Mouse (Mus musculus) small intestine, adult 2 months (tissue): ENCODE results near the gene Tal1. TPM values are rescaled to one million over a fixed set of nuclear protein-coding genes. Genes with fewer than 3 reads are reported as not detected.

Source experiments
- H3K27ac ChIP-seq: fragments of 200-500 bp; 2 replicates; pipeline ENCODE4 v1.5.1; 2012; ENCODE audit warnings: low read depth, low read length, control low read depth, inconsistent platforms; ENCODE audit not compliant: insufficient read depth
- H3K27me3 ChIP-seq: fragments of 200-500 bp; 2 replicates; pipeline ENCODE4 v1.6.1; 2012; ENCODE audit warnings: mild to moderate bottlenecking, moderate library complexity, low read length, inconsistent platforms; ENCODE audit not compliant: control insufficient read depth, insufficient read depth
- H3K36me3 ChIP-seq: fragments of 200-500 bp; 2 replicates; pipeline ENCODE4 v1.6.1; 2012; ENCODE audit warnings: mild to moderate bottlenecking, low read length, control low read depth, inconsistent platforms; ENCODE audit not compliant: control insufficient read depth, insufficient read depth
- H3K4me1 ChIP-seq: fragments of 200-500 bp; 2 replicates; pipeline ENCODE4 v1.6.1; 2012; ENCODE audit warnings: low read length, inconsistent platforms, mixed read lengths; ENCODE audit not compliant: control insufficient read depth, insufficient read depth, insufficient read length
- H3K4me3 ChIP-seq: fragments of 200-500 bp; 2 replicates; pipeline ENCODE4 v1.5.1; 2012; ENCODE audit warnings: low read depth, mild to moderate bottlenecking, control low read depth, inconsistent platforms, low read length, moderate library complexity
- CTCF ChIP-seq: fragments of 200-500 bp; IDR thresholded peaks from 2 replicates; pipeline ENCODE4 v1.5.1; 2012; ENCODE audit warnings: low read depth, mild to moderate bottlenecking, control low read depth, inconsistent platforms, low read length, moderate library complexity, mixed read lengths; ENCODE audit not compliant: insufficient replicate concordance, insufficient read length; ENCODE audit errors: extremely low read depth
- POLR2A ChIP-seq: fragments of 200-500 bp; IDR thresholded peaks from 2 replicates; pipeline ENCODE4 v1.6.1; 2012; ENCODE audit warnings: low read depth, mild to moderate bottlenecking, control low read depth, inconsistent platforms, low read length, moderate library complexity
- WGBS: fragments of 180-500 bp; shearing (Covaris S2); methylation state at CpG from one replicate; pipeline ENCODE4 v1.1.7; 2018; 5-methylcytosine and 5-hydroxymethylcytosine counted together
- polyA plus RNA-seq: library from polyadenylated mRNA; depleted of rRNA; stranded (reverse); fragments of >200 nt; gene quantifications from 2 replicates; pipeline ENCODE4 v1.2.3, GENCODE M21; 2012

Tal1 gene
- polyA plus RNA-seq, 1 experiment, result 1.8 TPM

DNA sequence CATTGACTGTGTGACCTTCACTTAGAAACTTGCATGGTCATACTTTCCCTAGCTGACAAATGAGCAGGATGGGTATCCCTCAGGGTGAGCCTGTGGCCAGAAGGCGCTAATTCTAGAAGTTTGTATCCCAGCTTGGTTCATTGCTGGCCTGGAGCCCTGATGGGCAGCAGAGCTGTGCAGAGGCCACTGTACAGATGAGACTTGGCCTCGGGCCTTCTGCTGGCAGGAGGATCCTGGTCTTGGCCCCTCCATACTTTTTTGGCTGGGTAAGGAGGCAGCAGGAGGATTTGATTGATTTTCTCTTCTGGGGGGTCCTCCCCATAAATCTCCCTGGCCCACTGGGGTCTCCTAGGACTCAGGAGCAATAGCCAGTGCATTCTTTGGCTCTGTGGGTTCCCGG, 26.8 kb downstream of the Tal1 start:
- no peak for TF ChIP-seq CTCF
- TF ChIP-seq POLR2A, result no peak
- Histone ChIP-seq H3K36me3 (no peaks in the 10 kb centered on the region), H3K27me3 (no peaks in the 10 kb centered on the region), H3K4me1 (no peaks in the 10 kb centered on the region), H3K4me3 (no peak overlapping the region), H3K27ac (no peak overlapping the region)
- WGBS, result 85% methylated on average over 3 of the region's 3 CpGs

DNA sequence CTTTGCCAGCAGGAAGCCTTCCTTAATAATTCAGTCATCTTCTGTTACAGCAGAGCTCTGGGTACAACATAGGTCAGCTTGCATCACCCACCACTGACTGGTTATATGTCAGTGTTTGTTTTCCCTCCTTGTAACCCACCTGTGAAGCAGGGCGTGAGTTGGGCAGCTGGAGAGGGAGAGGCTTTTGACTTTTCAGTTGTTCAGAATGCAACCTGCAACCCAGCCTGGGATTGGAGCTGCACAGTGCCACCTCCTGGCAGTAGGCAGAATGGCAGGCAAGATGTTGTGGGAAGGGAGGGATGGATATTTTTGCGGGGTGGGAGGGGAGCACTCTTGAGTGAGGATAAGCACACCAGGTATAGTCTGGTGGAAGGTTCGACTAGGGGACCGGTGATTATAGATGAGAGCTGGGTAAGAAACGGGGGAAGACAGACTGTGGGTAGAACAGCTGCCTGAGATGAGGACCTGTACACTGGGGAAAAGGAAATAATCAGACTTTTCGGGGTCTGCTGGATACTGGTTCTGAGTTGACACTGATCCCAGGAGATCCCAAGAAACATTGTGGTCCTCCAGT, 29.4 kb downstream of the Tal1 start:
- no peaks in the 10 kb centered on the region for H3K27me3 ChIP-seq
- no peak overlapping the region for H3K4me3 ChIP-seq
- no peak overlapping the region for H3K27ac ChIP-seq
- 18% methylated on average over 6 of the region's 6 CpGs for WGBS
- H3K36me3 ChIP-seq, result no peaks in the 10 kb centered on the region
- TF ChIP-seq POLR2A (no peak), CTCF (peak; percentile 93; the same call in 1 of the 2 replicates)
- peaks cover 4% of the 10 kb centered on the region; the same call in 1 of the 2 replicates for H3K4me1 ChIP-seq

DNA sequence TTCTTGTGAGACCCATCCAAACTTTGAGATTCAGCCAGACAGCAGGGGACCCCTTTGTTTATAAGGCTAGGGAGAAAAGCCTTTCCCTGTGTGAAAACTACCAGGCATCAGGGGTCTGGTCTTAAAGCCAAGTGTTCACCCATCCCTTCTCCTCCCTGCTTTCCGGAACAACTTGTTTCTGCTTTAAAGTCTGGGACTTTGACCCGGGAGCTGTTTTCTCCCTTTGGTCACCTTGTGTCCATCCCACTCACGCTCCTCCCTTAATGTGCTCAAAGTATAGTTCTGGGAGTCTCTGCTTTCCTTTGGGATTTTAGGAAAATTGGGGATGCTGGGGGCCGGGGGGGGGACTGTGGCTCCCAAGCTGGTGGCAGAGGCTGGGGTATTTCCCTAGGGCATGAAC, 30.0 kb downstream of the Tal1 start:
- Histone ChIP-seq H3K4me3 (no peak overlapping the region), H3K36me3 (no peaks in the 10 kb centered on the region), H3K4me1 (peaks cover 4% of the 10 kb centered on the region; the same call in 1 of the 2 replicates), H3K27me3 (no peaks in the 10 kb centered on the region), H3K27ac (no peak overlapping the region)
- 54% methylated on average over 4 of the region's 4 CpGs for WGBS
- TF ChIP-seq CTCF (no peak), POLR2A (no peak)

DNA sequence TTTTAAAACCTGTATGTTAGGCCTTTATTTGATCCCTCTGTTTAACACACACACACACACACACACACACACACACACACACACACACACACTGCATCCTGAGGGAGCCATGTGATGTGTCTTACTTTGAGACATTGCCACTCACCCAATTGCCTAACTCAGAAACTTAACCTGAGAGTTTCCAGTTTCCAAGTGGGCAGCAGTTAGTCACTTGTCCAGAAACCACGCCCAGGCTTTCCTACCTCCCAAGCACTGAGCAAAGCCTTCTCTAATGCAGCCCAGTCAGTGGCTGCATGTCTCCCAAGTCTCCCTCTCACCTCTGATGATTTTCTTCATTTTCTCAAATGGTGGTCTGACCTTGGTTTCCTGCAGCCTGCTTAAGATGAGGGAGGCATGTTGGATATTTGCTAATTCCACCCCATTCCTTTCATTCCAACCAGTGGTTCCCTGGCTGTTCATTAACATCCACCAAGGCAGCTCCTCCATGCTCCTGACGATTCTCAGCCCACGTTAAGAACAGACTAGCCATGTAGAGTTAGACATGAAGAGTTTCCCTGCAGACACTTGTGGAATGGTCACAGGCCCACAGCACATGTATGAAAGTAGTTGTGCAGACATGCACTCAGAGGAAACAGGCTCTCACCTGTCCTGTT, 30.7 kb downstream of the Tal1 start:
- H3K4me1 ChIP-seq, result peaks cover 4% of the 10 kb centered on the region; the same call in 1 of the 2 replicates
- no peak overlapping the region for H3K27ac ChIP-seq
- no peaks in the 10 kb centered on the region for H3K36me3 ChIP-seq
- 58% methylated on average over 3 of the region's 3 CpGs for WGBS
- H3K4me3 ChIP-seq, result no peak overlapping the region
- H3K27me3 ChIP-seq, result no peaks in the 10 kb centered on the region
- TF ChIP-seq CTCF, result no peak
- no peak for TF ChIP-seq POLR2A

DNA sequence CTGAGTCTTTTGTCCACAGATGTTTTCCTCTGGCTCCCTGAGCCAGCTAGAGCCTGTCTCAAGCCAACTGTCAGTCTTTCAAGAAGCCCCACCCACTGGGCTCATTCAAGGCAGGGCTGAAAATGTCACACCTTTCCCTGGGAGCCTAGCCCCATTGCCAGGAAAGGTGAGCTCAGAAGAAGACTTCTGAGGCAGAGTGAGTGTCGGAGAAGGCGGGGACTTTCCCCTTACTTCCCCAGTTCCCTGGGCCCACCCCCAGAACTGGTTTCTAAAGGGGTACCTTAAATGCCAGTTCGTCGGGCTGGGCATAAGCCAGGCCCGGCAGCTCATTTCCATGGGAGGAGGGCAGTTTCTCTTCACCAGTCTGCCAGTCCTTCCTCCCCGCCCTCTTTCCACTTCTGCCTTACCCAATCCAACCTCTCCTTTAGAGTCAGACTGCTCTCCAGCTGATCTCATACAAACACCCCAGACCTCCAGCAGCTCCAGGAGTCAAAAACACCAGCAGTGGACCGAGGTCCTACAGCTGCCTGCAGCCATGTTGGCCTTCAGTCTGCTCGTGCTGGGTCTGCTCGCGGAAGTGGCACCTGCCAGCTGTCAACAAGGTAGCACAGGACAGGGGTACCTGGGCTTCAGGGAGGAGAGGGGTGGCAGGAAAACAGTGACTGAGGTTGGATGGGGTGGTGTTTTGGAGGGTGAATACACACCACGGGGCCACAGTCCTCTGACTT, 32.5 kb downstream of the Tal1 start, which contains the start of gene Pdzk1ip1:
Gene Pdzk1ip1, plus strand, starts transcription at position 98 of the 728 bp plus-strand sequence.
- 9% methylated on average over 11 of the region's 11 CpGs for WGBS
- peak within 1 kb of the TSS; percentile 58 for H3K4me3 ChIP-seq
- H3K27ac ChIP-seq, result no peak within 1 kb of the TSS
- TF ChIP-seq POLR2A (0 out of 2 replicates have a peak, but pooled peaks have one; percentile 23), CTCF (no peak)
- H3K27me3 ChIP-seq, result no peaks in the 10 kb centered on the region
- H3K36me3 ChIP-seq, result no peaks in the 10 kb centered on the region
- H3K4me1 ChIP-seq, result peaks cover 4% of the 10 kb centered on the region; the same call in 1 of the 2 replicates

DNA sequence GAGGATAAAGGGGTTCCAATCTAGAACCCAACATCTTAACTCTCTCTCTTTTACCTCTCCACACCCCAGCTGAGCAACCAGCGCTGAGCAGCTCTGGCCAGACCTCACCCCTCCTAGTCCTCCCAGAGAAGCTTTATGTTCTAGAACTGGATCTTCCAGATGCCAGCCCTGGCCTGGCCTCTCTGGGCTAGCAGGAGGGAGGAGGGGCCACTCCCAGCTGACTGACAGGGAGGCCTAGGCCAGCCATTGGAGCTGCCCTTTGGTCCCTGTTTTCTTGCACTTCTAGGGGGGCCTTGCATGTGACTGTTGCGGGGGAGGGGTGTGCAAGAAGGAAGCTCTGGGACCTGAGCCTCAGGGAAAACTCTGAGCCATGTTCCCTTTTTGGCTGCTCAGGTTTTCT, 34.4 kb downstream of the Tal1 start:
- no peak overlapping the region for H3K27ac ChIP-seq
- WGBS, result 36% methylated on average over 2 of the region's 2 CpGs
- H3K36me3 ChIP-seq, result no peaks in the 10 kb centered on the region
- peaks cover 6% of the 10 kb centered on the region for H3K4me1 ChIP-seq
- H3K4me3 ChIP-seq, result no peak overlapping the region
- 0 out of 2 replicates have a peak, but pooled peaks cover under 1% of the 10 kb centered on the region for H3K27me3 ChIP-seq
- TF ChIP-seq CTCF (no peak), POLR2A (no peak)

DNA sequence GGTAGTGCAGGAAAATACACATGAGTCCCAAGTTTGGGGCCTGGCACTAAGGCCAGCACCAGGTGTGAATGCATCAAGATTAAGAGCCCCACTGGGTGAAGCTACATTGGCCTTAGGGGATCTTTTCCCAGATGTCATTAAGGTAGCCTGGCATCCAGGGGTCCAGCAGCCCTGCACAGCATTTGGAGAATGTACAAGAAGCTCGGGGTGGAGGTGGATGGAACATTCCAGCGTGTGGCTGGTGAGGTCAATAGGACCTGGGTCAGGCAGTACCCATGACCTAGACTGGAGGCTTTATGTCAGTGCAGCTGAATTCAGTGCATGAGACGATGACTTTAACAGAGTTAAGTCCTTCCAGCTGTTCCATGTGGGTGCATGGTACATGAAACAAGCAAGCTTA, 35.6 kb downstream of the Tal1 start:
- Histone ChIP-seq H3K4me3 (no peak overlapping the region), H3K27ac (no peak overlapping the region), H3K4me1 (peaks cover 12% of the 10 kb centered on the region), H3K27me3 (0 out of 2 replicates have a peak, but pooled peaks cover 3% of the 10 kb centered on the region), H3K36me3 (no peaks in the 10 kb centered on the region)
- WGBS, result 86% methylated on average over 3 of the region's 3 CpGs
- TF ChIP-seq CTCF, result no peak
- no peak for TF ChIP-seq POLR2A
